Mouse (Mus musculus) MEL (cell line): ENCODE results near the gene Mmp23. TPM values are rescaled to one million over a fixed set of nuclear protein-coding genes. Genes with fewer than 3 reads are reported as not detected.

ENCODE experiments used
- DNase-seq: peaks from one replicate; pipeline ENCODE4 v3.0.0; 2011; ENCODE audit warnings: low read depth, low spot score
- H3K27ac ChIP-seq: 2 replicates; pipeline ENCODE4 v1.5.1; 2012; ENCODE audit warnings: low read depth, mild to moderate bottlenecking, control low read depth, low read length, moderate library complexity; ENCODE audit not compliant: control insufficient read depth
- H3K27me3 ChIP-seq, 2 experiments: fragments of 150-350 bp in 1 of 2; sonication (generic) in 1 of 2; 2 replicates each; pipeline ENCODE4 v1.6.1; 2012; ENCODE audit warnings: low read length in 2 of 2, mild to moderate bottlenecking in 2 of 2, improper control_type of control experiment in 1 of 2, moderate library complexity in 1 of 2; ENCODE audit not compliant: insufficient read depth in 2 of 2, control insufficient read depth in 1 of 2
- H3K36me3 ChIP-seq, 2 experiments: 2 replicates each; pipeline ENCODE4 v1.6.1; 2012 to 2014; ENCODE audit warnings: low read length in 2 of 2, improper control_type of control experiment in 1 of 2, inconsistent platforms in 1 of 2, mild to moderate bottlenecking in 1 of 2; ENCODE audit not compliant: insufficient read depth in 2 of 2, control insufficient read depth in 1 of 2
- H3K4me1 ChIP-seq, 2 experiments: fragments of 150-350 bp in 1 of 2; sonication (generic) in 1 of 2; 2 replicates each; pipeline ENCODE4 v1.6.1; 2012; ENCODE audit warnings: low read length in 2 of 2, improper control_type of control experiment in 1 of 2, mild to moderate bottlenecking in 1 of 2; ENCODE audit not compliant: insufficient read depth in 2 of 2, control insufficient read depth in 1 of 2
- H3K4me3 ChIP-seq, 2 experiments: fragments of 150-350 bp in 1 of 2; sonication (generic) in 1 of 2; 2 replicates each; pipeline ENCODE4 v1.5.1; 2012; ENCODE audit warnings: low read depth in 2 of 2, low read length in 2 of 2, mild to moderate bottlenecking in 2 of 2, moderate library complexity in 2 of 2, control low read depth in 1 of 2, improper control_type of control experiment in 1 of 2; ENCODE audit not compliant: control insufficient read depth in 1 of 2, insufficient read depth in 1 of 2
- H3K79me2 ChIP-seq: 2 replicates; pipeline ENCODE4 v1.6.1; 2012; ENCODE audit warnings: mild to moderate bottlenecking, low read length, moderate library complexity; ENCODE audit not compliant: control insufficient read depth, poor library complexity, insufficient read depth
- H3K9ac ChIP-seq: 2 replicates; pipeline ENCODE4 v1.6.1; 2012; ENCODE audit warnings: low read depth, mild to moderate bottlenecking, control low read depth, low read length, moderate library complexity; ENCODE audit not compliant: control insufficient read depth, poor library complexity, severe bottlenecking
- H3K9me3 ChIP-seq: fragments of 150-350 bp; sonication (generic); replicated peaks from 2 replicates; pipeline ENCODE4 v1.6.1; 2012; ENCODE audit warnings: mild to moderate bottlenecking, low read length, improper control_type of control experiment, moderate library complexity; ENCODE audit not compliant: insufficient read depth
- CTCF ChIP-seq, 3 experiments: IDR thresholded peaks in 2 of 3; conservative IDR thresholded peaks in 1 of 3; 2 replicates each; pipeline ENCODE4 v1.5.1; 2011 to 2012; ENCODE audit warnings: low read length in 3 of 3, low read depth in 2 of 3, mild to moderate bottlenecking in 2 of 3, improper control_type of control experiment in 1 of 3, inconsistent platforms in 1 of 3, mixed read lengths in 1 of 3, moderate library complexity in 1 of 3; ENCODE audit not compliant: control insufficient read depth in 1 of 3, insufficient read depth in 1 of 3, poor library complexity in 1 of 3, severe bottlenecking in 1 of 3
- HCFC1 ChIP-seq: IDR thresholded peaks from 2 replicates; pipeline ENCODE4 v1.6.1; 2012; ENCODE audit warnings: low read depth, mild to moderate bottlenecking, inconsistent platforms, low read length, improper control_type of control experiment, moderate library complexity
- MAFK ChIP-seq: IDR thresholded peaks from 2 replicates; pipeline ENCODE4 v1.6.1; 2011; ENCODE audit warnings: low read depth, mild to moderate bottlenecking, low read length, improper control_type of control experiment, borderline replicate concordance
- MAX ChIP-seq: IDR thresholded peaks from 2 replicates; pipeline ENCODE4 v1.6.1; 2011; ENCODE audit warnings: low read length, improper control_type of control experiment
- MEF2A ChIP-seq: IDR thresholded peaks from 2 replicates; pipeline ENCODE4 v1.6.1; 2014; ENCODE audit warnings: low read depth, mild to moderate bottlenecking, inconsistent platforms, low read length, improper control_type of control experiment; ENCODE audit not compliant: poor library complexity, insufficient replicate concordance, severe bottlenecking; ENCODE audit errors: extremely low read depth
- MXI1 ChIP-seq: IDR thresholded peaks from 2 replicates; pipeline ENCODE4 v1.6.1; 2011; ENCODE audit warnings: mild to moderate bottlenecking, low read depth, low read length, improper control_type of control experiment
- NELFE ChIP-seq: IDR thresholded peaks from 2 replicates; pipeline ENCODE4 v1.6.1; 2011; ENCODE audit warnings: low read depth, low read length, improper control_type of control experiment
- NRF1 ChIP-seq: IDR thresholded peaks from 2 replicates; pipeline ENCODE4 v1.6.1; 2014; ENCODE audit warnings: low read depth, mild to moderate bottlenecking, inconsistent platforms, low read length, improper control_type of control experiment, moderate library complexity; ENCODE audit not compliant: poor library complexity, insufficient read depth, severe bottlenecking
- POLR2A ChIP-seq, 2 experiments: IDR thresholded peaks; 2 replicates each; pipeline ENCODE4 v1.6.1; 2011 to 2012; ENCODE audit warnings: low read length in 2 of 2, mild to moderate bottlenecking in 2 of 2, control low read depth in 1 of 2, improper control_type of control experiment in 1 of 2, low read depth in 1 of 2, moderate library complexity in 1 of 2; ENCODE audit not compliant: control insufficient read depth in 1 of 2, insufficient read depth in 1 of 2, poor library complexity in 1 of 2
- POLR2AphosphoS2 ChIP-seq: IDR thresholded peaks from 2 replicates; pipeline ENCODE4 v1.6.1; 2011; ENCODE audit warnings: low read length, improper control_type of control experiment
- SIN3A ChIP-seq: IDR thresholded peaks from 2 replicates; pipeline ENCODE4 v1.6.1; 2012; ENCODE audit warnings: low read length, improper control_type of control experiment, inconsistent platforms
- polyA plus RNA-seq, 2 experiments: library from polyadenylated mRNA; stranded (reverse) in 1 of 2; unstranded in 1 of 2; fragments of >175 nt in 1 of 2; fragments of >200 nt in 1 of 2; gene quantifications; 2 replicates each; pipeline versions ENCODE4 v1.2.1 to v1.2.4; 2012; ENCODE audit warnings: low replicate concordance in 2 of 2, low read depth in 1 of 2; ENCODE audit not compliant: insufficient read length in 2 of 2, insufficient read depth in 1 of 2, missing spikeins in 1 of 2
- total RNA-seq: library from RNA; depleted of rRNA; stranded (reverse); fragments of 300-350 nt; gene quantifications from 2 replicates; pipeline ENCODE4 v1.2.3, GENCODE M21; 2012

Gene Mmp23
- total and polyA plus RNA-seq, 3 experiments: 1.6 to 2.4 TPM; not detected in 1

- Histone ChIP-seq H3K79me2 (no peaks in the 10 kb centered on the region; the same call in 1 of the 2 replicates), H3K4me1 (peaks cover 0 to 9% of the 10 kb centered on the region in 2 experiments; a peak in 1 of 4 replicates), H3K9ac (peak overlapping the region; percentile 68), H3K36me3 (peaks cover 0 to 2% of the 10 kb centered on the region in 2 experiments; a peak in 1 of 4 replicates), H3K27ac (no peak overlapping the region), H3K4me3 (peak overlapping the region; percentile 53 to 70), H3K9me3 (no peaks in the 10 kb centered on the region), H3K27me3 (peaks cover 0 to 5% of the 10 kb centered on the region in 2 experiments; a peak in 2 of 4 replicates)
- peak; percentile 67 for DNase-seq
- peak; percentile 69 for TF ChIP-seq MAX
- TF ChIP-seq CTCF (IDR thresholded peaks at IDR 0.05 in 2 of 3, conservative IDR thresholded peaks at IDR 0.05 in 1 of 3; ENCODE audit: control insufficient read depth in 1 of 3, insufficient read depth in 1 of 3, low read depth in 2 of 3, low read length in 3 of 3, poor library complexity in 1 of 3, severe bottlenecking in 1 of 3): 0 out of 6 replicates have a peak, but pooled peaks of 1 of the 3 experiments have one; percentile 10
- 0 out of 2 replicates have a peak, but pooled peaks have one; percentile 2 for TF ChIP-seq SIN3A
- TF ChIP-seq NELFE: 0 out of 2 replicates have a peak, but pooled peaks have one; percentile 12
- no peak for TF ChIP-seq MAFK
- TF ChIP-seq POLR2AphosphoS2: no peak
- TF ChIP-seq POLR2A (IDR thresholded peaks at IDR 0.05; ENCODE audit: control insufficient read depth in 1 of 2, insufficient read depth in 1 of 2, low read depth in 1 of 2, low read length in 2 of 2, poor library complexity in 1 of 2): 0 out of 4 replicates have a peak, but pooled peaks of 1 of the 2 experiments have one; percentile 36
- TF ChIP-seq NRF1: peak; percentile 67
Observed at GRCm38 (mm10) chr4:155694482-155695401, 41.6 kb upstream of the Mmp23 start.

- Histone ChIP-seq H3K4me1 (peaks cover 0 to 9% of the 10 kb centered on the region in 2 experiments; a peak in 1 of 4 replicates), H3K9ac (peak within 1 kb of the TSS; percentile 68), H3K36me3 (peaks cover 0 to 2% of the 10 kb centered on the region in 2 experiments; a peak in 1 of 4 replicates), H3K4me3 (peak within 1 kb of the TSS; percentile 53 to 70), H3K27ac (no peak within 1 kb of the TSS), H3K27me3 (peaks cover 0 to 5% of the 10 kb centered on the region in 2 experiments; a peak in 2 of 4 replicates), H3K9me3 (no peaks in the 10 kb centered on the region), H3K79me2 (no peaks in the 10 kb centered on the region; the same call in 1 of the 2 replicates)
- peak; percentile 42 for DNase-seq
- TF ChIP-seq MEF2A (no peak), MXI1 (no peak), MAFK (no peak), HCFC1 (0 out of 2 replicates have a peak, but pooled peaks have one; percentile 16), MAX (no peak), SIN3A (0 out of 2 replicates have a peak, but pooled peaks have one; percentile 1), NELFE (0 out of 2 replicates have a peak, but pooled peaks have one; percentile 2)
Observed at GRCm38 (mm10) chr4:155694111-155694481, 40.9 kb upstream of the Mmp23 start, which contains the start of gene Fndc10. Gene Fndc10, plus strand, starts transcription at chr4:155694342.
